Mouse (Mus musculus) lung, postnatal 0 days (tissue): ENCODE measurements around the gene Ppp1r3a. TPM values are rescaled to one million over a fixed set of nuclear protein-coding genes. Genes with fewer than 3 reads are reported as not detected.
"Not testable (repeated sequence)": the region's sequence is repeated elsewhere in the genome, so short reads cannot be mapped to it uniquely, and the experiment has no call there.

Experiments
- ATAC-seq: fragments of 200-750 bp; cut with Nextera tagmentation; 2 replicates; pipeline ENCODE4 v1.8.0; 2017; ENCODE audit warnings: moderate library complexity
- DNase-seq: peaks from one replicate; pipeline ENCODE4 v3.0.0-alpha.2; 2016; ENCODE audit warnings: low spot score
- H3K27ac ChIP-seq: fragments of 300-500 bp; sonication (generic); 2 replicates; pipeline ENCODE4 v1.5.1; 2014; ENCODE audit warnings: antibody characterized with exemption, mild to moderate bottlenecking, low read length, mixed read lengths
- H3K27me3 ChIP-seq: fragments of 300-500 bp; sonication (generic); replicated peaks from 2 replicates; pipeline ENCODE4 v1.6.1; 2014; ENCODE audit warnings: low read length, mixed read lengths; ENCODE audit not compliant: insufficient read depth
- H3K36me3 ChIP-seq: fragments of 300-500 bp; sonication (generic); 2 replicates; pipeline ENCODE4 v1.6.1; 2014; ENCODE audit warnings: low read length, mixed read lengths; ENCODE audit not compliant: insufficient read depth
- H3K4me1 ChIP-seq: fragments of 300-500 bp; sonication (generic); 2 replicates; pipeline ENCODE4 v1.6.1; 2014; ENCODE audit warnings: antibody characterized with exemption, low read depth, low read length, mixed read lengths; ENCODE audit not compliant: insufficient read depth
- H3K4me2 ChIP-seq: fragments of 300-500 bp; sonication (generic); replicated peaks from 2 replicates; pipeline ENCODE4 v1.6.1; 2014; ENCODE audit warnings: low read depth, mild to moderate bottlenecking, low read length, moderate library complexity, mixed read lengths
- H3K4me3 ChIP-seq: fragments of 300-500 bp; sonication (generic); 2 replicates; pipeline ENCODE4 v1.5.1; 2014; ENCODE audit warnings: low read depth, low read length
- H3K9ac ChIP-seq: fragments of 300-500 bp; sonication (generic); replicated peaks from 2 replicates; pipeline ENCODE4 v1.6.1; 2014; ENCODE audit warnings: low read depth, mild to moderate bottlenecking
- H3K9me3 ChIP-seq: fragments of 300-500 bp; sonication (generic); 2 replicates; pipeline ENCODE4 v1.6.1; 2016; ENCODE audit warnings: low read length, mixed read lengths
- CTCF ChIP-seq: IDR thresholded peaks from 2 replicates; pipeline ENCODE4 v1.5.1; 2016; ENCODE audit warnings: antibody characterized with exemption, mild to moderate bottlenecking
- EP300 ChIP-seq: IDR thresholded peaks from 2 replicates; pipeline ENCODE4 v1.6.1; 2016; ENCODE audit warnings: antibody characterized with exemption, mild to moderate bottlenecking, control low read depth
- WGBS: fragments of 180-500 bp; shearing (Covaris S2); extraction: QIAGEN DNeasy Blood & Tissue Kit; methylation state at CpG from one replicate; pipeline ENCODE4 v1.1.7; 2014; 5-methylcytosine and 5-hydroxymethylcytosine counted together
- polyA plus RNA-seq: library from polyadenylated mRNA; unstranded; fragments of >200 nt; fragmentation: Nextera tagmentation; extraction: Ambion mirVana; gene quantifications from 2 replicates; pipeline ENCODE4 v1.2.1, GENCODE M21; 2015

The Ppp1r3a gene
- polyA plus RNA-seq, 1 experiment from 2014 or later = 0.13 TPM

GRCm38 (mm10) chr6:14715129-14715989, 39.7 kb downstream of the Ppp1r3a start:
- ATAC-seq = peak; percentile 89
- no peak overlapping the region for H3K4me3 ChIP-seq

GRCm38 (mm10) chr6:14712146-14712545, 42.9 kb downstream of the Ppp1r3a start:
- 19% methylated on average over 2 of the region's 2 CpGs for WGBS
- H3K9ac ChIP-seq = no peak overlapping the region

More at GRCm38 (mm10) chr6:14715129-14715989, 39.7 kb downstream of the Ppp1r3a start:
- Histone ChIP-seq H3K9me3 (no peaks in the 10 kb centered on the region), H3K36me3 (no peaks in the 10 kb centered on the region), H3K27ac (peak overlapping the region; percentile 15; the same call in 1 of the 2 replicates), H3K27me3 (no peaks in the 10 kb centered on the region), H3K4me2 (no peak overlapping the region; the same call in 1 of the 2 replicates), H3K4me1 (no peaks in the 10 kb centered on the region), H3K9ac (no peak overlapping the region)
- DNase-seq = peak; percentile 87
- TF ChIP-seq EP300 = peak; percentile 96
- TF ChIP-seq CTCF = no peak
- 53% methylated on average over 4 of the region's 4 CpGs for WGBS

GRCm38 (mm10) chr6:14700030-14700429, 55.0 kb downstream of the Ppp1r3a start:
- peak; percentile 72 for ATAC-seq
- no peak overlapping the region for H3K4me2 ChIP-seq
- no peak overlapping the region for H3K4me3 ChIP-seq
- no peak overlapping the region for H3K9ac ChIP-seq
- no peaks in the 10 kb centered on the region for H3K9me3 ChIP-seq
- H3K27ac ChIP-seq = peak overlapping the region; percentile 40; the same call in 1 of the 2 replicates
- H3K27me3 ChIP-seq = no peaks in the 10 kb centered on the region
- peak; percentile 63 for DNase-seq
- H3K4me1 ChIP-seq = no peaks in the 10 kb centered on the region
- no peaks in the 10 kb centered on the region for H3K36me3 ChIP-seq
- TF ChIP-seq EP300 (peak; percentile 72), CTCF (no peak)

More at GRCm38 (mm10) chr6:14712146-14712545, 42.9 kb downstream of the Ppp1r3a start:
- Histone ChIP-seq H3K4me1 (no peaks in the 10 kb centered on the region), H3K27me3 (no peaks in the 10 kb centered on the region), H3K27ac (no peak overlapping the region), H3K9me3 (no peaks in the 10 kb centered on the region), H3K4me2 (no peak overlapping the region), H3K36me3 (no peaks in the 10 kb centered on the region), H3K4me3 (no peak overlapping the region)
- DNase-seq (no peak), ATAC-seq (no peak)
- no peak for TF ChIP-seq EP300

DNA sequence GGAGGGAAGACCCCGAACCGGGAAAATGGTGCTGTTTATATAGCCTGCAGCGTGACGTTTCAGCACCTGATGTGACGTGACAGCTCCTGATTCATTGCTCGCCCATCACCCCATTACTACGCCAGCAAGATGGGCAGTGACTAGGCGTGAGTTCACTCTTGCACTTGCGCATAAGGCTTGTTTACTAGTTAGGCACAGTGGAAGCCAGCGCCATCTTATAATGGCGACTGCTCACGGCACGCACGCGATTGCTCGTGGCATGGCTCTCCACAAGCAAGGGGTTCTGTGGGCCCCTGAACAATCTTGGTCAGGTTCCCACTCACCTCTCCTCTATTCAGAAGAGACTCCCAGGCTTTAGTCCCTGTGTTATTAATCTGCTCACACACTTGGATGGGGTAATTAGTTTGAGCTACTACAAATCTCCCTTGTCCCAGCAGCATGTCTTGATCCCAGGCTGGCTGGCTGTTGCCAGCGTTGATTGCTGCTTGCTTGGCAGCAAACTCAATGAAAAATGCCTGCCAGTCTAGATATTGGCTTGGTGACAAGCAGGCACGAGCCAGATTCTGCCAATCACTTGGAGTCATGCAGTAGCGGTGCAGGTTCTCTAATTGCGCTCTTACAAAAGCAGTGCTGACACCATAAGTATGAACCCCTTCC, 75.7 kb downstream of the Ppp1r3a start:
- not testable (repeated sequence) for DNase-seq, H3K4me2 ChIP-seq, H3K4me3 ChIP-seq, H3K9ac ChIP-seq, H3K36me3 ChIP-seq, H3K9me3 ChIP-seq, H3K27me3 ChIP-seq, H3K27ac ChIP-seq, ATAC-seq, H3K4me1 ChIP-seq
- WGBS = 85% methylated on average over 20 of the region's 20 CpGs

DNA sequence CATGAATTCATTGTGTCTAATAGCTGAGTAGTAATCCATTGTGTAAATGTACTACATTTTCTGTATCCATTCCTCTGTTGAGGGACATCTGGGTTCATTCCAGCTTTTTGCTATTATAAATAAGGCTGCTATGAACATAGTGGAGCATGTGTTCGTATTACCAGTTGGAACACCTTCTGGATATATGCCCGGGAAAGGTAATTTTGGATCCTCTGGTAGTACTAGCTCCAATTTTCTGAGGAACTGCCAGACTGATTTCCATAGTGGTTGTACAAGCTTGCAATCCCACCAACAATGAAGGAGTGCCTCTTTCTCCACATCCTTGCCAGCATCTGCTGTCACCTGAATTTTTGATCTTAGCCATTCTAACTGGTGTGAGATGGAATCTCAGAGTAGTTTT, 86.1 kb downstream of the Ppp1r3a start:
- not testable (repeated sequence) for H3K36me3 ChIP-seq, ATAC-seq, H3K27ac ChIP-seq, H3K9ac ChIP-seq, H3K4me3 ChIP-seq, H3K27me3 ChIP-seq, DNase-seq, H3K4me1 ChIP-seq, H3K9me3 ChIP-seq, H3K4me2 ChIP-seq
- WGBS = 87% methylated on average over 2 of the region's 2 CpGs

DNA sequence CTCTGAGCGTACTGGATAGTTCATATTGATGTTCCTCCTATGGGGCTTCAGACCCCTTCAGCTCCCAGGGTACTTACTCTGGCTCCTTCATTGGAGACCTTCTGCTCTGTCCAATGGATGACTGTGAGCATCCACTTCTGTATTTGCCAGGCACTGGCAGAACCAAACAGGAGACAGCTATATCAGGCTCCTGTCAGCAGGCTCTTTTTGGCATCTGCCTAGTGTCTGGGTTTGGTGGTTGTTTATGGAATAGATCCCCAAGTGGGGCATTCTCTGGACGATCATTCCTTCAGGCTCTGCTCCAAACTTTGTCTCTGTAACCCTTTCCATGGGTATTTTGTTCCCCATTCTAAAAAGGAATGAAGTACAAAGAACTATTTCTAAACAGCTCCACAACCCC, 87.4 kb downstream of the Ppp1r3a start:
- not testable (repeated sequence) for H3K9me3 ChIP-seq, H3K27ac ChIP-seq, H3K36me3 ChIP-seq, H3K27me3 ChIP-seq, H3K4me3 ChIP-seq, H3K4me1 ChIP-seq, H3K9ac ChIP-seq, ATAC-seq, DNase-seq, H3K4me2 ChIP-seq
- 75% methylated on average over 2 of the region's 2 CpGs for WGBS

Other genes with a start within 250 kb of the Ppp1r3a start
- gene Foxp2, start 146.1 kb upstream of the Ppp1r3a start, polyA plus RNA-seq = 9.8 and 12.4 TPM in 2 replicates